Mouse (Mus musculus): ENCODE results near the gene Dnmt3l.

- no peak for TF ChIP-seq HCFC1 (IDR thresholded peaks at IDR 0.05; ENCODE audit: borderline replicate concordance, insufficient read depth, low read length)
- TF ChIP-seq ZNF384 (IDR thresholded peaks at IDR 0.05; ENCODE audit: low read depth, low read length) = no peak
- TF ChIP-seq CHD2 (IDR thresholded peaks at IDR 0.05; ENCODE audit: low read depth, low read length) = no peak
- no peak for TF ChIP-seq MAFK (IDR thresholded peaks at IDR 0.05; ENCODE audit: insufficient read depth, low read depth, low read length)
- peak; percentile 88; the same call in 1 of the 2 replicates for TF ChIP-seq ZC3H11A (IDR thresholded peaks at IDR 0.05; ENCODE audit: borderline replicate concordance, low read depth, low read length)
Measured at GRCm38 (mm10) chr10:78028129-78028528, 13.6 kb upstream of the Dnmt3l start.

Data from ES-E14 (cell line).